Mouse (Mus musculus) testis, adult 2 months (tissue): ENCODE results near the gene Zfp668.

Experiments
- CTCF ChIP-seq: fragments of 200-500 bp; IDR thresholded peaks from 2 replicates; pipeline ENCODE4 v1.5.1; 2012; ENCODE audit warnings: low read depth, mild to moderate bottlenecking, inconsistent platforms, low read length, moderate library complexity; ENCODE audit not compliant: control insufficient read depth, insufficient read depth, insufficient replicate concordance
- POLR2A ChIP-seq: fragments of 200-500 bp; IDR thresholded peaks from 2 replicates; pipeline ENCODE4 v1.6.1; 2012; ENCODE audit warnings: low read depth, mild to moderate bottlenecking, inconsistent platforms, low read length, moderate library complexity; ENCODE audit not compliant: control insufficient read depth

- TF ChIP-seq POLR2A (no peak), CTCF (no peak)
These were observed 10.2 kb downstream of the Zfp668 start for GRCm38 (mm10) chr7:127866434-127866833.
